Mouse (Mus musculus): ENCODE measurements around the gene Camta1. TPM values are rescaled to one million over a fixed set of nuclear protein-coding genes. Genes with fewer than 3 reads are reported as not detected.

Camta1 gene
- total RNA-seq, 1 experiment, result 9.3 TPM

- Histone ChIP-seq H3K36me3 (ENCODE audit: control insufficient read depth, insufficient read depth, low read length, poor library complexity, severe bottlenecking) (no peaks in the 10 kb centered on the region), H3K9me3 (ENCODE audit: control insufficient read depth, insufficient read depth, low read depth, low read length) (no peaks in the 10 kb centered on the region), H3K9ac (ENCODE audit: insufficient read depth, low read depth, low read length, poor library complexity, severe bottlenecking) (no peak overlapping the region), H3K4me1 (ENCODE audit: control insufficient read depth in 2 of 2, insufficient read depth in 2 of 2, low read length in 2 of 2, poor library complexity in 1 of 2) (no peaks in the 10 kb centered on the region), H3K4me3 (ENCODE audit: insufficient read depth in 1 of 2, low read depth in 1 of 2, low read length in 2 of 2, poor library complexity in 1 of 2, severe bottlenecking in 1 of 2) (no peak overlapping the region), H3K27ac (ENCODE audit: insufficient read depth, low read depth, low read length, poor library complexity, severe bottlenecking) (no peak overlapping the region)
- TF ChIP-seq MAFK (IDR thresholded peaks at IDR 0.05; ENCODE audit: insufficient read depth, low read depth, low read length) (no peak), CHD2 (IDR thresholded peaks at IDR 0.05; ENCODE audit: low read depth, low read length) (no peak), ZC3H11A (IDR thresholded peaks at IDR 0.05; ENCODE audit: borderline replicate concordance, low read depth, low read length) (no peak), ZNF384 (IDR thresholded peaks at IDR 0.05; ENCODE audit: low read depth, low read length) (no peak), HCFC1 (IDR thresholded peaks at IDR 0.05; ENCODE audit: borderline replicate concordance, insufficient read depth, low read length) (no peak)
- in situ Hi-C loops (cut with MboI; ENCODE audit: low sequenced_read_pairs in 2 of 2, unreplicated experiment in 2 of 2), result no loop called here
- DNase-seq (ENCODE audit: low read depth, low spot score), result no peak
Measured at GRCm38 (mm10) chr4:151310056-151310685, 551.5 kb downstream of the Camta1 start.

GRCm38 (mm10) chr4:151306890-151307289 lies 554.8 kb downstream of the Camta1 start:
- Histone ChIP-seq H3K27ac (ENCODE audit: insufficient read depth, low read depth, low read length, poor library complexity, severe bottlenecking) (no peak overlapping the region), H3K9me3 (ENCODE audit: control insufficient read depth, insufficient read depth, low read depth, low read length) (no peaks in the 10 kb centered on the region), H3K9ac (ENCODE audit: insufficient read depth, low read depth, low read length, poor library complexity, severe bottlenecking) (no peak overlapping the region), H3K4me3 (ENCODE audit: insufficient read depth in 1 of 2, low read depth in 1 of 2, low read length in 2 of 2, poor library complexity in 1 of 2, severe bottlenecking in 1 of 2) (no peak overlapping the region), H3K4me1 (ENCODE audit: control insufficient read depth in 2 of 2, insufficient read depth in 2 of 2, low read length in 2 of 2, poor library complexity in 1 of 2) (no peaks in the 10 kb centered on the region), H3K36me3 (ENCODE audit: control insufficient read depth, insufficient read depth, low read length, poor library complexity, severe bottlenecking) (no peaks in the 10 kb centered on the region)
- no peak for DNase-seq (ENCODE audit: low read depth, low spot score)
- in situ Hi-C loops (cut with MboI; ENCODE audit: low sequenced_read_pairs in 2 of 2, unreplicated experiment in 2 of 2), result no loop called here
- no peak for TF ChIP-seq CHD2 (IDR thresholded peaks at IDR 0.05; ENCODE audit: low read depth, low read length)
- TF ChIP-seq ZC3H11A (IDR thresholded peaks at IDR 0.05; ENCODE audit: borderline replicate concordance, low read depth, low read length), result no peak
- TF ChIP-seq HCFC1 (IDR thresholded peaks at IDR 0.05; ENCODE audit: borderline replicate concordance, insufficient read depth, low read length), result no peak
- no peak for TF ChIP-seq ZNF384 (IDR thresholded peaks at IDR 0.05; ENCODE audit: low read depth, low read length)
- TF ChIP-seq MAFK (IDR thresholded peaks at IDR 0.05; ENCODE audit: insufficient read depth, low read depth, low read length), result no peak

GRCm38 (mm10) chr4:151306311-151306765 lies 555.3 kb downstream of the Camta1 start:
- in situ Hi-C loops (cut with MboI; ENCODE audit: low sequenced_read_pairs in 2 of 2, unreplicated experiment in 2 of 2), result no loop called here
- no peak for TF ChIP-seq MAFK (IDR thresholded peaks at IDR 0.05; ENCODE audit: insufficient read depth, low read depth, low read length)
- no peak for TF ChIP-seq ZC3H11A (IDR thresholded peaks at IDR 0.05; ENCODE audit: borderline replicate concordance, low read depth, low read length)
- no peak for TF ChIP-seq CHD2 (IDR thresholded peaks at IDR 0.05; ENCODE audit: low read depth, low read length)
- no peak for TF ChIP-seq ZNF384 (IDR thresholded peaks at IDR 0.05; ENCODE audit: low read depth, low read length)
- TF ChIP-seq HCFC1 (IDR thresholded peaks at IDR 0.05; ENCODE audit: borderline replicate concordance, insufficient read depth, low read length), result no peak
- DNase-seq (ENCODE audit: low read depth, low spot score), result no peak
- H3K9me3 ChIP-seq (ENCODE audit: control insufficient read depth, insufficient read depth, low read depth, low read length), result no peaks in the 10 kb centered on the region
- no peak overlapping the region for H3K9ac ChIP-seq (ENCODE audit: insufficient read depth, low read depth, low read length, poor library complexity, severe bottlenecking)
- no peak overlapping the region for H3K27ac ChIP-seq (ENCODE audit: insufficient read depth, low read depth, low read length, poor library complexity, severe bottlenecking)
- no peak overlapping the region for H3K4me3 ChIP-seq (ENCODE audit: insufficient read depth in 1 of 2, low read depth in 1 of 2, low read length in 2 of 2, poor library complexity in 1 of 2, severe bottlenecking in 1 of 2)
- no peaks in the 10 kb centered on the region for H3K36me3 ChIP-seq (ENCODE audit: control insufficient read depth, insufficient read depth, low read length, poor library complexity, severe bottlenecking)
- H3K4me1 ChIP-seq (ENCODE audit: control insufficient read depth in 2 of 2, insufficient read depth in 2 of 2, low read length in 2 of 2, poor library complexity in 1 of 2), result no peaks in the 10 kb centered on the region

- TF ChIP-seq CHD2 (IDR thresholded peaks at IDR 0.05; ENCODE audit: low read depth, low read length) (no peak), HCFC1 (IDR thresholded peaks at IDR 0.05; ENCODE audit: borderline replicate concordance, insufficient read depth, low read length) (no peak), MAFK (IDR thresholded peaks at IDR 0.05; ENCODE audit: insufficient read depth, low read depth, low read length) (no peak), ZNF384 (IDR thresholded peaks at IDR 0.05; ENCODE audit: low read depth, low read length) (no peak), ZC3H11A (IDR thresholded peaks at IDR 0.05; ENCODE audit: borderline replicate concordance, low read depth, low read length) (no peak)
- no peaks in the 10 kb centered on the region; a peak in 1 of 4 replicates for H3K4me1 ChIP-seq (ENCODE audit: control insufficient read depth in 2 of 2, insufficient read depth in 2 of 2, low read length in 2 of 2, poor library complexity in 1 of 2)
- in situ Hi-C loops (cut with MboI; ENCODE audit: low sequenced_read_pairs in 2 of 2, unreplicated experiment in 2 of 2), result no loop called here
- H3K36me3 ChIP-seq (ENCODE audit: control insufficient read depth, insufficient read depth, low read length, poor library complexity, severe bottlenecking), result no peaks in the 10 kb centered on the region
- DNase-seq (ENCODE audit: low read depth, low spot score), result no peak
- H3K9ac ChIP-seq (ENCODE audit: insufficient read depth, low read depth, low read length, poor library complexity, severe bottlenecking), result no peak overlapping the region
- no peaks in the 10 kb centered on the region for H3K9me3 ChIP-seq (ENCODE audit: control insufficient read depth, insufficient read depth, low read depth, low read length)
- H3K4me3 ChIP-seq (ENCODE audit: insufficient read depth in 1 of 2, low read depth in 1 of 2, low read length in 2 of 2, poor library complexity in 1 of 2, severe bottlenecking in 1 of 2), result no peak overlapping the region
- no peak overlapping the region for H3K27ac ChIP-seq (ENCODE audit: insufficient read depth, low read depth, low read length, poor library complexity, severe bottlenecking)
Measured at GRCm38 (mm10) chr4:151305761-151306160, 555.9 kb downstream of the Camta1 start.

Measured in ES-E14 (cell line).